Mouse (Mus musculus) forebrain, embryonic 13.5 days (tissue): ENCODE data around the gene Man1c1. TPM values are rescaled to one million over a fixed set of nuclear protein-coding genes. Genes with fewer than 3 reads are reported as not detected.

Source experiments
- ATAC-seq: fragments of 200-750 bp; cut with Nextera tagmentation; 2 replicates; pipeline ENCODE4 v1.8.0; 2017
- H3K27ac ChIP-seq: fragments of 300-500 bp; sonication (generic); 2 replicates; pipeline ENCODE4 v1.5.1; 2015; ENCODE audit warnings: inconsistent platforms, mild to moderate bottlenecking, moderate library complexity
- H3K27me3 ChIP-seq: fragments of 300-500 bp; sonication (generic); 2 replicates; pipeline ENCODE4 v1.6.1; 2015; ENCODE audit warnings: mild to moderate bottlenecking, inconsistent platforms
- H3K36me3 ChIP-seq: fragments of 300-500 bp; sonication (generic); 2 replicates; pipeline ENCODE4 v1.6.1; 2015; ENCODE audit warnings: mild to moderate bottlenecking, inconsistent platforms; ENCODE audit not compliant: poor library complexity, severe bottlenecking
- H3K4me1 ChIP-seq: fragments of 300-500 bp; sonication (generic); 2 replicates; pipeline ENCODE4 v1.6.1; 2015; ENCODE audit warnings: inconsistent platforms
- H3K4me2 ChIP-seq: fragments of 300-500 bp; sonication (generic); 2 replicates; pipeline ENCODE4 v1.6.1; 2015; ENCODE audit warnings: inconsistent platforms, mild to moderate bottlenecking, moderate library complexity
- H3K4me3 ChIP-seq: fragments of 300-500 bp; sonication (generic); 2 replicates; pipeline ENCODE4 v1.5.1; 2015; ENCODE audit warnings: mild to moderate bottlenecking, inconsistent platforms
- H3K9ac ChIP-seq: fragments of 300-500 bp; sonication (generic); 2 replicates; pipeline ENCODE4 v1.6.1; 2015; ENCODE audit warnings: mild to moderate bottlenecking, inconsistent platforms
- H3K9me3 ChIP-seq: fragments of 300-500 bp; sonication (generic); replicated peaks from 2 replicates; pipeline ENCODE4 v1.6.1; 2016; ENCODE audit warnings: inconsistent platforms
- WGBS: fragments of 180-500 bp; shearing (Covaris S2); methylation state at CpG from one replicate; pipeline ENCODE4 v1.1.7; 2015; 5-methylcytosine and 5-hydroxymethylcytosine counted together
- polyA plus RNA-seq: library from polyadenylated mRNA; unstranded; fragments of >200 nt; fragmentation: Nextera tagmentation; extraction: Ambion mirVana; gene quantifications from 2 replicates; pipeline ENCODE4 v1.2.1, GENCODE M21; 2015

The Man1c1 gene
- polyA plus RNA-seq, 1 experiment from 2014 or later, result 1.6 TPM

- no peak for ATAC-seq
- no peaks in the 10 kb centered on the region for H3K27me3 ChIP-seq
- 0 out of 2 replicates have a peak overlapping the region, but pooled peaks have one; percentile 8 for H3K27ac ChIP-seq
- 73% methylated on average over 9 of the region's 9 CpGs for WGBS
- no peak overlapping the region; the same call in 1 of the 2 replicates for H3K9ac ChIP-seq
- H3K4me3 ChIP-seq, result no peak overlapping the region
- no peak overlapping the region for H3K4me2 ChIP-seq
- H3K9me3 ChIP-seq, result peaks cover 12% of the 10 kb centered on the region
- peaks cover 68% of the 10 kb centered on the region for H3K36me3 ChIP-seq
- H3K4me1 ChIP-seq, result peaks cover 36% of the 10 kb centered on the region
These were observed 157.0 kb downstream of the Man1c1 start for GRCm38 (mm10) chr4:134546814-134547705.

- H3K27ac ChIP-seq, result no peak overlapping the region
These were observed 160.8 kb downstream of the Man1c1 start for GRCm38 (mm10) chr4:134543261-134543660.

GRCm38 (mm10) chr4:134542726-134543125 is 161.4 kb downstream of the Man1c1 start:
- ATAC-seq, result no peak
- 92% methylated on average over 9 of the region's 9 CpGs for WGBS

More at GRCm38 (mm10) chr4:134543261-134543660, 160.8 kb downstream of the Man1c1 start:
- Histone ChIP-seq H3K4me2 (no peak overlapping the region), H3K9me3 (no peaks in the 10 kb centered on the region), H3K9ac (no peak overlapping the region), H3K27me3 (no peaks in the 10 kb centered on the region), H3K4me3 (no peak overlapping the region), H3K4me1 (peaks cover 24% of the 10 kb centered on the region), H3K36me3 (peaks cover 86% of the 10 kb centered on the region)
- 9% methylated on average over 5 of the region's 5 CpGs for WGBS
- ATAC-seq, result peak; percentile 80

GRCm38 (mm10) chr4:134538997-134539580 is 165.0 kb downstream of the Man1c1 start:
- ATAC-seq, result no peak
- Histone ChIP-seq H3K9me3 (no peaks in the 10 kb centered on the region), H3K4me1 (peaks cover 18% of the 10 kb centered on the region), H3K27ac (peak overlapping the region; percentile 52), H3K27me3 (no peaks in the 10 kb centered on the region), H3K36me3 (peaks cover 50% of the 10 kb centered on the region), H3K4me2 (no peak overlapping the region), H3K4me3 (no peak overlapping the region), H3K9ac (no peak overlapping the region)
- 72% methylated on average over 10 of the region's 10 CpGs for WGBS

More at GRCm38 (mm10) chr4:134542726-134543125, 161.4 kb downstream of the Man1c1 start:
- Histone ChIP-seq H3K4me1 (peaks cover 19% of the 10 kb centered on the region), H3K27me3 (no peaks in the 10 kb centered on the region), H3K27ac (no peak overlapping the region), H3K4me2 (no peak overlapping the region), H3K9ac (no peak overlapping the region), H3K9me3 (no peaks in the 10 kb centered on the region), H3K4me3 (no peak overlapping the region), H3K36me3 (peaks cover 84% of the 10 kb centered on the region)

- Histone ChIP-seq H3K27me3 (no peaks in the 10 kb centered on the region), H3K36me3 (peaks cover 39% of the 10 kb centered on the region), H3K4me2 (peak overlapping the region; percentile 98), H3K9ac (peak overlapping the region; percentile 84), H3K4me1 (peaks cover 30% of the 10 kb centered on the region), H3K4me3 (peak overlapping the region; percentile 96), H3K9me3 (no peaks in the 10 kb centered on the region), H3K27ac (peak overlapping the region; percentile 45; the same call in 1 of the 2 replicates)
- no peak; the same call in 1 of the 2 replicates for ATAC-seq
- 5% methylated on average over 8 of the region's 8 CpGs for WGBS
These were observed 168.3 kb downstream of the Man1c1 start for GRCm38 (mm10) chr4:134535787-134536151.

GRCm38 (mm10) chr4:134534932-134535786 is 168.9 kb downstream of the Man1c1 start, which contains the start of gene Mtfr1l:
Gene Mtfr1l (minus strand): TSS chr4:134535387.
- H3K4me2 ChIP-seq, result peak within 1 kb of the TSS; percentile 98
- peak within 1 kb of the TSS; percentile 84 for H3K9ac ChIP-seq
- H3K4me3 ChIP-seq, result peak within 1 kb of the TSS; percentile 96
- peak; percentile 97 for ATAC-seq
- under 1% methylated on average over 65 of the region's 71 CpGs for WGBS
- H3K4me1 ChIP-seq, result peaks cover 30% of the 10 kb centered on the region
- H3K36me3 ChIP-seq, result peaks cover 39% of the 10 kb centered on the region
- H3K9me3 ChIP-seq, result no peaks in the 10 kb centered on the region
- H3K27ac ChIP-seq, result peak within 1 kb of the TSS; percentile 76
- no peaks in the 10 kb centered on the region for H3K27me3 ChIP-seq

GRCm38 (mm10) chr4:134534124-134534886 is 169.8 kb downstream of the Man1c1 start:
- Histone ChIP-seq H3K9ac (peak overlapping the region; percentile 84), H3K27me3 (no peaks in the 10 kb centered on the region), H3K4me3 (peak overlapping the region; percentile 96), H3K27ac (peak overlapping the region; percentile 76), H3K36me3 (peaks cover 39% of the 10 kb centered on the region), H3K4me2 (peak overlapping the region; percentile 98), H3K4me1 (peaks cover 28% of the 10 kb centered on the region), H3K9me3 (no peaks in the 10 kb centered on the region)
- whole genome bisulfite sequencing, result 1% methylated on average over 54 of the region's 57 CpGs
- peak; percentile 2; the same call in 1 of the 2 replicates for ATAC-seq

- Histone ChIP-seq H3K4me2 (peak overlapping the region; percentile 98), H3K4me3 (peak overlapping the region; percentile 96), H3K27ac (no peak overlapping the region), H3K9me3 (no peaks in the 10 kb centered on the region), H3K27me3 (no peaks in the 10 kb centered on the region), H3K36me3 (peaks cover 39% of the 10 kb centered on the region), H3K4me1 (peaks cover 24% of the 10 kb centered on the region), H3K9ac (peak overlapping the region; percentile 84)
- WGBS, result 84% methylated on average over 4 of the region's 4 CpGs
- ATAC-seq, result no peak
These were observed 170.7 kb downstream of the Man1c1 start for GRCm38 (mm10) chr4:134533421-134533820.

- no peak overlapping the region for H3K4me3 ChIP-seq
- H3K9me3 ChIP-seq, result no peaks in the 10 kb centered on the region
- peaks cover 41% of the 10 kb centered on the region for H3K36me3 ChIP-seq
- no peak overlapping the region for H3K27ac ChIP-seq
- peaks cover 24% of the 10 kb centered on the region for H3K4me1 ChIP-seq
- H3K27me3 ChIP-seq, result no peaks in the 10 kb centered on the region
- 93% methylated on average over 4 of the region's 4 CpGs for WGBS
- H3K9ac ChIP-seq, result no peak overlapping the region
- ATAC-seq, result no peak
- peak overlapping the region; percentile 7; the same call in 1 of the 2 replicates for H3K4me2 ChIP-seq
These were observed 171.2 kb downstream of the Man1c1 start for GRCm38 (mm10) chr4:134532928-134533327.

GRCm38 (mm10) chr4:134526220-134526619 is 177.9 kb downstream of the Man1c1 start:
- WGBS, result 60% methylated on average over 5 of the region's 5 CpGs
- Histone ChIP-seq H3K36me3 (peaks cover 88% of the 10 kb centered on the region), H3K27me3 (no peaks in the 10 kb centered on the region), H3K9me3 (no peaks in the 10 kb centered on the region), H3K9ac (0 out of 2 replicates have a peak overlapping the region, but pooled peaks have one; percentile 8), H3K4me3 (no peak overlapping the region), H3K27ac (peak overlapping the region; percentile 31; the same call in 1 of the 2 replicates), H3K4me2 (no peak overlapping the region), H3K4me1 (peaks cover 7% of the 10 kb centered on the region; the same call in 1 of the 2 replicates)
- ATAC-seq, result no peak

GRCm38 (mm10) chr4:134525806-134526205 is 178.3 kb downstream of the Man1c1 start:
- ATAC-seq, result no peak
- Histone ChIP-seq H3K4me2 (no peak overlapping the region), H3K4me3 (no peak overlapping the region), H3K9me3 (no peaks in the 10 kb centered on the region), H3K4me1 (peaks cover 7% of the 10 kb centered on the region; the same call in 1 of the 2 replicates), H3K9ac (no peak overlapping the region), H3K27me3 (no peaks in the 10 kb centered on the region), H3K36me3 (peaks cover 86% of the 10 kb centered on the region), H3K27ac (no peak overlapping the region)
- WGBS, result 25% methylated on average over 5 of the region's 5 CpGs
